Mouse (Mus musculus) limb, embryonic 12.5 days (tissue): ENCODE measurements around the gene Mau2. TPM values are rescaled to one million over a fixed set of nuclear protein-coding genes. Genes with fewer than 3 reads are reported as not detected.
"Not testable (repeated sequence)": the region's sequence is repeated elsewhere in the genome, so short reads cannot be mapped to it uniquely, and the experiment has no call there.

ENCODE experiments used
- ATAC-seq: fragments of 200-750 bp; cut with Nextera tagmentation; 2 replicates; pipeline ENCODE4 v1.8.0; 2017; ENCODE audit warnings: low read depth, moderate TSS enrichment; ENCODE audit not compliant: insufficient number of reproducible peaks, insufficient read depth, low FRiP score, low TSS enrichment
- H3K27ac ChIP-seq: fragments of 300-500 bp; sonication (generic); 2 replicates; pipeline ENCODE4 v1.5.1; 2016; ENCODE audit warnings: mild to moderate bottlenecking, moderate library complexity
- H3K27me3 ChIP-seq: fragments of 300-500 bp; sonication (generic); 2 replicates; pipeline ENCODE4 v1.6.1; 2016; ENCODE audit warnings: mild to moderate bottlenecking, moderate library complexity
- H3K36me3 ChIP-seq: fragments of 300-500 bp; sonication (generic); 2 replicates; pipeline ENCODE4 v1.6.1; 2016; ENCODE audit warnings: mild to moderate bottlenecking, moderate library complexity
- H3K4me1 ChIP-seq: fragments of 300-500 bp; sonication (generic); replicated peaks from 2 replicates; pipeline ENCODE4 v1.6.1; 2016
- H3K4me2 ChIP-seq: fragments of 300-500 bp; sonication (generic); 2 replicates; pipeline ENCODE4 v1.6.1; 2016; ENCODE audit warnings: mild to moderate bottlenecking, moderate library complexity
- H3K4me3 ChIP-seq: fragments of 300-500 bp; sonication (generic); replicated peaks from 2 replicates; pipeline ENCODE4 v1.5.1; 2016; ENCODE audit warnings: mild to moderate bottlenecking
- H3K9ac ChIP-seq: fragments of 300-500 bp; sonication (generic); replicated peaks from 2 replicates; pipeline ENCODE4 v1.6.1; 2016; ENCODE audit warnings: mild to moderate bottlenecking, moderate library complexity
- H3K9me3 ChIP-seq: fragments of 300-500 bp; sonication (generic); 2 replicates; pipeline ENCODE4 v1.6.1; 2016; ENCODE audit warnings: mild to moderate bottlenecking, moderate library complexity
- WGBS: fragments of 180-500 bp; shearing (Covaris S2); methylation state at CpG from one replicate; pipeline ENCODE4 v1.1.7; 2016; 5-methylcytosine and 5-hydroxymethylcytosine counted together
- polyA plus RNA-seq: library from polyadenylated mRNA; unstranded; fragments of >200 nt; fragmentation: Nextera tagmentation; extraction: Ambion mirVana; gene quantifications from 2 replicates; pipeline ENCODE4 v1.2.1, GENCODE M21; 2016

Mau2 gene
- polyA plus RNA-seq, 1 experiment from 2014 or later: 62.7 TPM

- peaks cover 7% of the 10 kb centered on the region; the same call in 1 of the 2 replicates for H3K36me3 ChIP-seq
- H3K9ac ChIP-seq: peak overlapping the region; percentile 73
- H3K27me3 ChIP-seq: no peaks in the 10 kb centered on the region
- H3K27ac ChIP-seq: peak overlapping the region; percentile 78
- 3% methylated on average over 35 of the region's 35 CpGs for WGBS
- peak overlapping the region; percentile 79 for H3K4me2 ChIP-seq
- H3K9me3 ChIP-seq: no peaks in the 10 kb centered on the region
- H3K4me3 ChIP-seq: peak overlapping the region; percentile 96
- no peak for ATAC-seq
- peaks cover 20% of the 10 kb centered on the region for H3K4me1 ChIP-seq
These were observed 45.8 kb downstream of the Mau2 start for GRCm38 (mm10) chr8:69996589-69997285.

- Histone ChIP-seq H3K4me3 (peak within 1 kb of the TSS; percentile 96), H3K27me3 (no peaks in the 10 kb centered on the region), H3K9me3 (no peaks in the 10 kb centered on the region), H3K9ac (peak within 1 kb of the TSS; percentile 79), H3K27ac (peak within 1 kb of the TSS; percentile 84), H3K4me2 (peak within 1 kb of the TSS; percentile 80), H3K36me3 (peaks cover 7% of the 10 kb centered on the region; the same call in 1 of the 2 replicates), H3K4me1 (peaks cover 13% of the 10 kb centered on the region)
- ATAC-seq: peak; percentile 100
- under 1% methylated on average over 79 of the region's 87 CpGs for WGBS
These were observed 46.6 kb downstream of the Mau2 start, which contains the start of gene Gatad2a for GRCm38 (mm10) chr8:69995776-69996588. Gene Gatad2a, minus strand, starts transcription at chr8:69996384.

GRCm38 (mm10) chr8:69995422-69995775, 47.1 kb downstream of the Mau2 start:
- Histone ChIP-seq H3K4me3 (peak overlapping the region; percentile 96), H3K27me3 (no peaks in the 10 kb centered on the region), H3K9me3 (no peaks in the 10 kb centered on the region), H3K4me1 (peaks cover 13% of the 10 kb centered on the region), H3K9ac (peak overlapping the region; percentile 79), H3K27ac (peak overlapping the region; percentile 84), H3K36me3 (peaks cover 7% of the 10 kb centered on the region; the same call in 1 of the 2 replicates), H3K4me2 (peak overlapping the region; percentile 80)
- under 1% methylated on average over 7 of the region's 7 CpGs for WGBS
- ATAC-seq: no peak

- not testable (repeated sequence) for H3K4me2 ChIP-seq, H3K4me3 ChIP-seq, H3K9me3 ChIP-seq, ATAC-seq, H3K4me1 ChIP-seq, H3K9ac ChIP-seq, H3K36me3 ChIP-seq, H3K27ac ChIP-seq, H3K27me3 ChIP-seq
- WGBS: 93% methylated on average over 7 of the region's 7 CpGs
These were observed 53.6 kb downstream of the Mau2 start for GRCm38 (mm10) chr8:69988936-69989335.

GRCm38 (mm10) chr8:69987744-69988143, 54.8 kb downstream of the Mau2 start:
- no peak overlapping the region for H3K9ac ChIP-seq
- H3K4me1 ChIP-seq: no peaks in the 10 kb centered on the region
- H3K4me3 ChIP-seq: no peak overlapping the region
- no peak for ATAC-seq
- no peak overlapping the region for H3K27ac ChIP-seq
- H3K9me3 ChIP-seq: no peaks in the 10 kb centered on the region
- peaks cover 7% of the 10 kb centered on the region; the same call in 1 of the 2 replicates for H3K36me3 ChIP-seq
- no peak overlapping the region for H3K4me2 ChIP-seq
- H3K27me3 ChIP-seq: no peaks in the 10 kb centered on the region

- no peak overlapping the region for H3K4me2 ChIP-seq
- no peaks in the 10 kb centered on the region for H3K9me3 ChIP-seq
- no peak overlapping the region for H3K4me3 ChIP-seq
- H3K27ac ChIP-seq: 0 out of 2 replicates have a peak overlapping the region, but pooled peaks have one; percentile 2
- no peak for ATAC-seq
- H3K36me3 ChIP-seq: no peaks in the 10 kb centered on the region
- no peaks in the 10 kb centered on the region for H3K27me3 ChIP-seq
- H3K9ac ChIP-seq: no peak overlapping the region
- 87% methylated on average over 2 of the region's 2 CpGs for WGBS
- no peaks in the 10 kb centered on the region for H3K4me1 ChIP-seq
These were observed 57.5 kb downstream of the Mau2 start for GRCm38 (mm10) chr8:69984876-69985553.

GRCm38 (mm10) chr8:69978456-69978855, 64.1 kb downstream of the Mau2 start:
- Histone ChIP-seq H3K9ac (no peak overlapping the region), H3K27me3 (no peaks in the 10 kb centered on the region), H3K4me3 (no peak overlapping the region), H3K27ac (no peak overlapping the region), H3K9me3 (no peaks in the 10 kb centered on the region), H3K4me1 (0 out of 2 replicates have a peak, but pooled peaks cover 6% of the 10 kb centered on the region), H3K36me3 (no peaks in the 10 kb centered on the region), H3K4me2 (no peak overlapping the region)
- ATAC-seq: no peak
- WGBS: 93% methylated on average over 4 of the region's 4 CpGs

GRCm38 (mm10) chr8:69974806-69975205, 67.7 kb downstream of the Mau2 start:
- no peak for ATAC-seq
- H3K4me1 ChIP-seq: peaks cover 34% of the 10 kb centered on the region
- H3K9ac ChIP-seq: peak overlapping the region; percentile 93
- 32% methylated on average over 5 of the region's 5 CpGs for WGBS
- H3K4me2 ChIP-seq: peak overlapping the region; percentile 77
- no peaks in the 10 kb centered on the region for H3K27me3 ChIP-seq
- no peaks in the 10 kb centered on the region for H3K9me3 ChIP-seq
- H3K36me3 ChIP-seq: no peaks in the 10 kb centered on the region
- peak overlapping the region; percentile 97 for H3K4me3 ChIP-seq
- peak overlapping the region; percentile 90 for H3K27ac ChIP-seq

GRCm38 (mm10) chr8:69974194-69974614, 68.3 kb downstream of the Mau2 start:
- H3K4me2 ChIP-seq: peak overlapping the region; percentile 77
- H3K9me3 ChIP-seq: no peaks in the 10 kb centered on the region
- H3K9ac ChIP-seq: peak overlapping the region; percentile 93
- H3K27me3 ChIP-seq: no peaks in the 10 kb centered on the region
- peak overlapping the region; percentile 97 for H3K4me3 ChIP-seq
- WGBS: under 1% methylated on average over 50 of the region's 50 CpGs
- H3K27ac ChIP-seq: peak overlapping the region; percentile 90
- peak; percentile 91 for ATAC-seq
- H3K36me3 ChIP-seq: no peaks in the 10 kb centered on the region
- peaks cover 34% of the 10 kb centered on the region for H3K4me1 ChIP-seq

- no peaks in the 10 kb centered on the region for H3K9me3 ChIP-seq
- WGBS: under 1% methylated on average over 50 of the region's 68 CpGs
These were observed 68.9 kb downstream of the Mau2 start for GRCm38 (mm10) chr8:69973442-69974161.

More at GRCm38 (mm10) chr8:69973442-69974161, 68.9 kb downstream of the Mau2 start:
- Histone ChIP-seq H3K4me1 (peaks cover 34% of the 10 kb centered on the region), H3K4me2 (peak overlapping the region; percentile 77), H3K27me3 (no peaks in the 10 kb centered on the region), H3K9ac (peak overlapping the region; percentile 93), H3K4me3 (peak overlapping the region; percentile 97), H3K27ac (peak overlapping the region; percentile 90), H3K36me3 (no peaks in the 10 kb centered on the region)
- peak; percentile 17; the same call in 1 of the 2 replicates for ATAC-seq
